28 mouse cellular contexts compared by ENCODE assay signal in the genomic region with DNA sequence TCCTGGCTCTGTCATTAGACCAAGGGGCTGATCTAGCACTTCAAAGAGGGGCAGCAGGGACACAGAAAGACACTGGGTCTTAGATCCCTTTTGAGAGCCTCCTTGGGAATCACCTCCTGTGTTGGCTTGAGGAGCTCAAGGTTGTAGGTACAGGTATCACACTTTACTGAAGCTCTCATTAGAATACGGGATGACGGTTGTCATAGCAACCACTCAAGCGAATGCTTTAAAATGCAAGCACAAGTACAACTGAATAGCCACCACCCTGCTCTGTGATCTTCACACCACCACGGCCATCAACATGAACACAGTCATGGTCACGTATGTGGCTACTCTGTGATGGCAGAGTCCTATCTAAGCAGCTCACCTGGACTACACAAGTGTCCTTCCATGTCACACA.
DNase-seq lines count a peak whose midpoint lies in the region; ATAC-seq lines count a peak whose summit lies in the region.
"Had no signal": no experiment of that assay in that cellular context is flagged by ENCODE, and none has a peak within 500 bp of the region (broad histone marks: within the 10 kb centered on the region; RNA-seq: fewer than 3 reads in every experiment).

No protein-coding gene starts in this region.

- intact Hi-C loops in heart, postnatal 10 days (cut with DNase I) = no loop called here

- no peak overlapping the region for H3K4me3 ChIP-seq in forebrain, embryonic 13.5 days
- no peak overlapping the region for H3K4me3 ChIP-seq in forebrain, embryonic 10.5 days
- no peak overlapping the region for H3K4me3 ChIP-seq in forebrain, embryonic 16.5 days (replicated peaks; ENCODE audit: low read length)
- no peak overlapping the region for H3K4me3 ChIP-seq in midbrain, embryonic 14.5 days (replicated peaks; ENCODE audit: low read depth, low read length)
- H3K4me3 ChIP-seq: heart, embryonic 12.5 days; limb, embryonic 13.5 days; liver, embryonic 12.5 days; myocyte; neural tube, embryonic 13.5 days had no signal

- H3K9ac ChIP-seq in forebrain, embryonic 13.5 days = no peak overlapping the region
- no peak overlapping the region for H3K9ac ChIP-seq in forebrain, embryonic 16.5 days (replicated peaks; ENCODE audit: low read depth, low read length)
- H3K9ac ChIP-seq in midbrain, embryonic 14.5 days (replicated peaks; ENCODE audit: low read length) = no peak overlapping the region
- H3K9ac ChIP-seq: heart, embryonic 12.5 days; limb, embryonic 13.5 days; liver, embryonic 12.5 days; neural tube, embryonic 13.5 days had no signal

- DNase-seq in forebrain, embryonic 10.5 days (ENCODE audit: extremely low spot score, low spot score) = no peak
- DNase-seq in ES-CJ7 (ENCODE audit: low read depth, low spot score) = peak; percentile 19
- peak; percentile 69 for DNase-seq in midbrain, embryonic 14.5 days
- DNase-seq in thymus, postnatal 4 days = no peak
- DNase-seq in heart, postnatal 10 days = no peak
- DNase-seq: adrenal gland, adult 8-10 months; cerebellum, adult 8-10 months; cerebellum, postnatal 36 days; embryo, embryonic 11 days; gastrocnemius, postnatal 10 days; heart, adult 11 months; kidney, postnatal 4 days; lung, adult 18-20 months; lung, postnatal 10 days; retina, postnatal 1 day; right cerebral cortex, postnatal 25 days; spleen, adult 18-20 months had no signal

- H3K27ac ChIP-seq in forebrain, embryonic 13.5 days = peak overlapping the region; percentile 23; the same call in 1 of the 2 replicates
- no peak overlapping the region for H3K27ac ChIP-seq in forebrain, embryonic 10.5 days
- no peak overlapping the region for H3K27ac ChIP-seq in forebrain, embryonic 16.5 days (ENCODE audit: low read length)
- H3K27ac ChIP-seq in midbrain, embryonic 14.5 days (replicated peaks; ENCODE audit: low read depth, low read length) = peak overlapping the region; percentile 90
- H3K27ac ChIP-seq: limb, embryonic 13.5 days; liver, embryonic 12.5 days; neural tube, embryonic 13.5 days had no signal

- WGBS in forebrain, embryonic 13.5 days = 68% methylated on average over 5 of the region's 5 CpGs
- WGBS in forebrain, embryonic 10.5 days = 85% methylated on average over 5 of the region's 5 CpGs
- 70% methylated on average over 5 of the region's 5 CpGs for WGBS in forebrain, embryonic 16.5 days
- 64% methylated on average over 5 of the region's 5 CpGs for WGBS in midbrain, embryonic 14.5 days

- no peak overlapping the region for H3K4me2 ChIP-seq in forebrain, embryonic 13.5 days
- H3K4me2 ChIP-seq in forebrain, embryonic 16.5 days (ENCODE audit: low read length) = no peak overlapping the region
- no peak overlapping the region for H3K4me2 ChIP-seq in midbrain, embryonic 14.5 days (ENCODE audit: low read length)
- H3K4me2 ChIP-seq: heart, embryonic 12.5 days; limb, embryonic 13.5 days; liver, embryonic 12.5 days; neural tube, embryonic 13.5 days had no signal

- peaks cover 50% of the 10 kb centered on the region for H3K36me3 ChIP-seq in forebrain, embryonic 13.5 days (ENCODE audit: poor library complexity, severe bottlenecking)
- peaks cover 100% of the 10 kb centered on the region for H3K36me3 ChIP-seq in forebrain, embryonic 10.5 days (replicated peaks)
- H3K36me3 ChIP-seq in forebrain, embryonic 16.5 days (ENCODE audit: control insufficient read depth, insufficient read depth) = no peaks in the 10 kb centered on the region
- peaks cover 81% of the 10 kb centered on the region for H3K36me3 ChIP-seq in midbrain, embryonic 14.5 days (ENCODE audit: control insufficient read depth, insufficient read depth, low read length)
- H3K36me3 ChIP-seq: G1E; heart, embryonic 12.5 days; limb, embryonic 13.5 days; liver, embryonic 12.5 days had no signal

- H3K4me1 ChIP-seq in forebrain, embryonic 13.5 days = peaks cover 27% of the 10 kb centered on the region
- H3K4me1 ChIP-seq in forebrain, embryonic 10.5 days = peaks cover 26% of the 10 kb centered on the region
- H3K4me1 ChIP-seq in forebrain, embryonic 16.5 days (replicated peaks; ENCODE audit: control insufficient read depth, insufficient read depth, low read length) = peaks cover 14% of the 10 kb centered on the region
- H3K4me1 ChIP-seq in midbrain, embryonic 14.5 days (ENCODE audit: control insufficient read depth, insufficient read depth, low read length) = peaks cover 42% of the 10 kb centered on the region
- H3K4me1 ChIP-seq: heart, embryonic 12.5 days had no signal

- no peaks in the 10 kb centered on the region for H3K9me3 ChIP-seq in forebrain, embryonic 13.5 days (replicated peaks)
- H3K9me3 ChIP-seq in forebrain, embryonic 10.5 days = no peaks in the 10 kb centered on the region; the same call in 1 of the 2 replicates
- H3K9me3 ChIP-seq in forebrain, embryonic 16.5 days (ENCODE audit: control insufficient read depth, low read length) = no peaks in the 10 kb centered on the region
- H3K9me3 ChIP-seq in midbrain, embryonic 14.5 days (ENCODE audit: control insufficient read depth, low read length) = no peaks in the 10 kb centered on the region
- H3K9me3 ChIP-seq: heart, embryonic 12.5 days; limb, embryonic 13.5 days; liver, embryonic 12.5 days; neural tube, embryonic 13.5 days had no signal

- 0 out of 2 replicates have a peak, but pooled peaks have one; percentile 9 for ATAC-seq in forebrain, embryonic 13.5 days
- 0 out of 2 replicates have a peak, but pooled peaks have one; percentile 18 for ATAC-seq in forebrain, embryonic 16.5 days
- ATAC-seq in midbrain, embryonic 14.5 days (ENCODE audit: low FRiP score, low TSS enrichment) = no peak
- ATAC-seq: activated CD4-positive, CD25-positive, alpha-beta regulatory T cell, adult 4 months; intestine, postnatal 0 days; liver, embryonic 12.5 days; Patski had no signal

- H3K27me3 ChIP-seq in forebrain, embryonic 13.5 days = no peaks in the 10 kb centered on the region
- H3K27me3 ChIP-seq in forebrain, embryonic 10.5 days (ENCODE audit: poor library complexity, severe bottlenecking) = no peaks in the 10 kb centered on the region
- no peaks in the 10 kb centered on the region for H3K27me3 ChIP-seq in forebrain, embryonic 16.5 days (replicated peaks; ENCODE audit: control insufficient read depth, insufficient read depth, low read length)
- H3K27me3 ChIP-seq in midbrain, embryonic 14.5 days (ENCODE audit: control insufficient read depth, insufficient read depth, low read length) = no peaks in the 10 kb centered on the region
- H3K27me3 ChIP-seq: neural tube, embryonic 13.5 days; Patski had no signal

Comparison
In these comparisons a context has a peak if more than half of its experiments do, and no peak if none do; other contexts are left out.
1. H3K27ac ChIP-seq: peak in forebrain, embryonic 13.5 days (single experiment) and midbrain, embryonic 14.5 days (single experiment); none in forebrain, embryonic 10.5 days (single experiment) and forebrain, embryonic 16.5 days (single experiment).
2. DNase-seq: peak in ES-CJ7 (single experiment) and midbrain, embryonic 14.5 days (single experiment); none in forebrain, embryonic 10.5 days (single experiment), thymus, postnatal 4 days (single experiment) and heart, postnatal 10 days (0 of 2).